Mouse (Mus musculus) neutrophil, adult 59 days (primary cell): Measurements from ENCODE around the gene 1700016H13Rik. TPM values are rescaled to one million over a fixed set of nuclear protein-coding genes. Genes with fewer than 3 reads are reported as not detected.

ENCODE experiments used
- total RNA-seq, 2 experiments: library from RNA; stranded (reverse); gene quantifications; 1 replicate in 1 of 2; 2 replicates in 1 of 2; pipeline ENCODE4 v1.2.4; 2023

1700016H13Rik gene
- total RNA-seq, result not detected

GRCm38 (mm10) chr5:103655346-103656118 lies at the start of gene 1700016H13Rik:
Gene 1700016H13Rik, minus strand, starts transcription at chr5:103656010.

GRCm38 (mm10) chr5:103691624-103692530 lies 36.1 kb upstream of the 1700016H13Rik start, which contains the start of gene Aff1:
Gene Aff1, plus strand, starts transcription at chr5:103692374.

GRCm38 (mm10) chr5:103629111-103629764 lies 26.6 kb downstream of the 1700016H13Rik start, which contains the start of gene Slc10a6:
Gene Slc10a6, minus strand, starts transcription at chr5:103629403.

Other genes starting within 250 kb of the 1700016H13Rik start
- under 1 TPM; 0.22 to 0.58 TPM for gene Ptpn13, start 230.8 kb downstream of the 1700016H13Rik start, total RNA-seq
- gene Slc10a6, start 26.6 kb downstream of the 1700016H13Rik start, total RNA-seq, result not detected
- gene Aff1, start 36.4 kb upstream of the 1700016H13Rik start, total RNA-seq, result 100 to 1,000 TPM; 112 to 122 TPM